Mouse (Mus musculus) MEL (cell line): Measurements from ENCODE around the gene Lrrc4. TPM values are rescaled to one million over a fixed set of nuclear protein-coding genes. Genes with fewer than 3 reads are reported as not detected.

ENCODE experiments used
- DNase-seq: peaks from one replicate; pipeline ENCODE4 v3.0.0; 2011; ENCODE audit warnings: low read depth, low spot score
- H3K27ac ChIP-seq: 2 replicates; pipeline ENCODE4 v1.5.1; 2012; ENCODE audit warnings: low read depth, mild to moderate bottlenecking, control low read depth, low read length, moderate library complexity; ENCODE audit not compliant: control insufficient read depth
- H3K27me3 ChIP-seq, 2 experiments: fragments of 150-350 bp in 1 of 2; sonication (generic) in 1 of 2; 2 replicates each; pipeline ENCODE4 v1.6.1; 2012; ENCODE audit warnings: low read length in 2 of 2, mild to moderate bottlenecking in 2 of 2, improper control_type of control experiment in 1 of 2, moderate library complexity in 1 of 2; ENCODE audit not compliant: insufficient read depth in 2 of 2, control insufficient read depth in 1 of 2
- H3K36me3 ChIP-seq, 2 experiments: 2 replicates each; pipeline ENCODE4 v1.6.1; 2012 to 2014; ENCODE audit warnings: low read length in 2 of 2, improper control_type of control experiment in 1 of 2, inconsistent platforms in 1 of 2, mild to moderate bottlenecking in 1 of 2; ENCODE audit not compliant: insufficient read depth in 2 of 2, control insufficient read depth in 1 of 2
- H3K4me1 ChIP-seq, 2 experiments: fragments of 150-350 bp in 1 of 2; sonication (generic) in 1 of 2; 2 replicates each; pipeline ENCODE4 v1.6.1; 2012; ENCODE audit warnings: low read length in 2 of 2, improper control_type of control experiment in 1 of 2, mild to moderate bottlenecking in 1 of 2; ENCODE audit not compliant: insufficient read depth in 2 of 2, control insufficient read depth in 1 of 2
- H3K4me3 ChIP-seq, 2 experiments: fragments of 150-350 bp in 1 of 2; sonication (generic) in 1 of 2; 2 replicates each; pipeline ENCODE4 v1.5.1; 2012; ENCODE audit warnings: low read depth in 2 of 2, low read length in 2 of 2, mild to moderate bottlenecking in 2 of 2, moderate library complexity in 2 of 2, control low read depth in 1 of 2, improper control_type of control experiment in 1 of 2; ENCODE audit not compliant: control insufficient read depth in 1 of 2, insufficient read depth in 1 of 2
- H3K79me2 ChIP-seq: 2 replicates; pipeline ENCODE4 v1.6.1; 2012; ENCODE audit warnings: mild to moderate bottlenecking, low read length, moderate library complexity; ENCODE audit not compliant: control insufficient read depth, poor library complexity, insufficient read depth
- H3K9ac ChIP-seq: 2 replicates; pipeline ENCODE4 v1.6.1; 2012; ENCODE audit warnings: low read depth, mild to moderate bottlenecking, control low read depth, low read length, moderate library complexity; ENCODE audit not compliant: control insufficient read depth, poor library complexity, severe bottlenecking
- H3K9me3 ChIP-seq: fragments of 150-350 bp; sonication (generic); replicated peaks from 2 replicates; pipeline ENCODE4 v1.6.1; 2012; ENCODE audit warnings: mild to moderate bottlenecking, low read length, improper control_type of control experiment, moderate library complexity; ENCODE audit not compliant: insufficient read depth
- BHLHE40 ChIP-seq: IDR thresholded peaks from 2 replicates; pipeline ENCODE4 v1.6.1; 2012; ENCODE audit warnings: low read depth, mild to moderate bottlenecking, inconsistent platforms, low read length, improper control_type of control experiment, borderline replicate concordance
- CHD2 ChIP-seq: IDR thresholded peaks from 2 replicates; pipeline ENCODE4 v1.6.1; 2011; ENCODE audit warnings: low read length, improper control_type of control experiment
- EP300 ChIP-seq, 2 experiments: IDR thresholded peaks; 2 replicates each; pipeline ENCODE4 v1.6.1; 2011; ENCODE audit warnings: improper control_type of control experiment in 2 of 2, low read length in 2 of 2, low read depth in 1 of 2, mild to moderate bottlenecking in 1 of 2
- HCFC1 ChIP-seq: IDR thresholded peaks from 2 replicates; pipeline ENCODE4 v1.6.1; 2012; ENCODE audit warnings: low read depth, mild to moderate bottlenecking, inconsistent platforms, low read length, improper control_type of control experiment, moderate library complexity
- JUND ChIP-seq: IDR thresholded peaks from 2 replicates; pipeline ENCODE4 v1.6.1; 2011; ENCODE audit warnings: low read depth, mild to moderate bottlenecking, improper control_type of control experiment, low read length
- MAX ChIP-seq: IDR thresholded peaks from 2 replicates; pipeline ENCODE4 v1.6.1; 2011; ENCODE audit warnings: low read length, improper control_type of control experiment
- MEF2A ChIP-seq: IDR thresholded peaks from 2 replicates; pipeline ENCODE4 v1.6.1; 2014; ENCODE audit warnings: low read depth, mild to moderate bottlenecking, inconsistent platforms, low read length, improper control_type of control experiment; ENCODE audit not compliant: poor library complexity, insufficient replicate concordance, severe bottlenecking; ENCODE audit errors: extremely low read depth
- MYC ChIP-seq: IDR thresholded peaks from 2 replicates; pipeline ENCODE4 v1.6.1; 2011; ENCODE audit warnings: low read depth, mild to moderate bottlenecking, low read length, improper control_type of control experiment, moderate library complexity
- POLR2AphosphoS5 ChIP-seq: IDR thresholded peaks from 2 replicates; pipeline ENCODE4 v1.6.1; 2012; ENCODE audit warnings: low read depth, borderline replicate concordance, mild to moderate bottlenecking, inconsistent platforms, low read length, moderate library complexity, mixed read lengths
- SMC3 ChIP-seq: IDR thresholded peaks from 2 replicates; pipeline ENCODE4 v1.6.1; 2011; ENCODE audit warnings: low read depth, low read length, improper control_type of control experiment
- TAL1 ChIP-seq: IDR thresholded peaks from 2 replicates; pipeline ENCODE4 v1.6.1; 2012; ENCODE audit warnings: mild to moderate bottlenecking, inconsistent platforms, low read length, moderate library complexity, mixed read lengths
- TBP ChIP-seq: IDR thresholded peaks from 2 replicates; pipeline ENCODE4 v1.8.0; 2011; ENCODE audit warnings: low read depth, low read length, improper control_type of control experiment
- TCF12 ChIP-seq: IDR thresholded peaks from 2 replicates; pipeline ENCODE4 v1.6.1; 2014; ENCODE audit warnings: low read depth, mild to moderate bottlenecking, inconsistent platforms, low read length, improper control_type of control experiment, moderate library complexity
- USF1 ChIP-seq: IDR thresholded peaks from 2 replicates; pipeline ENCODE4 v1.6.1; 2014; ENCODE audit warnings: low read depth, mild to moderate bottlenecking, inconsistent platforms, low read length, improper control_type of control experiment, moderate library complexity
- USF2 ChIP-seq, 2 experiments: IDR thresholded peaks; 2 replicates each; pipeline ENCODE4 v1.6.1; 2011 to 2012; ENCODE audit warnings: improper control_type of control experiment in 2 of 2, low read length in 2 of 2, borderline replicate concordance in 1 of 2, inconsistent platforms in 1 of 2, low read depth in 1 of 2, mild to moderate bottlenecking in 1 of 2; ENCODE audit not compliant: insufficient read depth in 1 of 2
- ZC3H11A ChIP-seq: IDR thresholded peaks from 2 replicates; pipeline ENCODE4 v1.6.1; 2012; ENCODE audit warnings: low read depth, mild to moderate bottlenecking, inconsistent platforms, low read length, improper control_type of control experiment
- ZMIZ1 ChIP-seq: IDR thresholded peaks from 2 replicates; pipeline ENCODE4 v1.6.1; 2012; ENCODE audit warnings: low read depth, mild to moderate bottlenecking, inconsistent platforms, low read length, improper control_type of control experiment, moderate library complexity
- polyA plus RNA-seq, 2 experiments: library from polyadenylated mRNA; stranded (reverse) in 1 of 2; unstranded in 1 of 2; fragments of >175 nt in 1 of 2; fragments of >200 nt in 1 of 2; gene quantifications; 2 replicates each; pipeline versions ENCODE4 v1.2.1 to v1.2.4; 2012; ENCODE audit warnings: low replicate concordance in 2 of 2, low read depth in 1 of 2; ENCODE audit not compliant: insufficient read length in 2 of 2, insufficient read depth in 1 of 2, missing spikeins in 1 of 2
- total RNA-seq: library from RNA; depleted of rRNA; stranded (reverse); fragments of 300-350 nt; gene quantifications from 2 replicates; pipeline ENCODE4 v1.2.3, GENCODE M21; 2012

Gene Lrrc4
- total and polyA plus RNA-seq, 3 experiments, result 0.07 to 0.12 TPM; not detected in 1

GRCm38 (mm10) chr6:28860450-28860849 lies 28.9 kb upstream of the Lrrc4 start:
- Histone ChIP-seq H3K27me3 (no peaks in the 10 kb centered on the region), H3K36me3 (peaks cover 3 to 21% of the 10 kb centered on the region in 2 experiments), H3K9ac (no peak overlapping the region), H3K4me1 (peaks cover 15 to 18% of the 10 kb centered on the region in 2 experiments), H3K4me3 (no peak overlapping the region), H3K27ac (no peak overlapping the region), H3K9me3 (no peaks in the 10 kb centered on the region), H3K79me2 (no peaks in the 10 kb centered on the region)
- DNase-seq, result no peak
- TF ChIP-seq HCFC1 (no peak), USF1 (no peak), TBP (no peak), MEF2A (no peak), ZMIZ1 (no peak), POLR2AphosphoS5 (no peak), TCF12 (no peak), SMC3 (no peak), ZC3H11A (no peak), TAL1 (no peak), JUND (no peak), USF2 (IDR thresholded peaks at IDR 0.05; ENCODE audit: borderline replicate concordance in 1 of 2, insufficient read depth in 1 of 2, low read depth in 1 of 2, low read length in 2 of 2) (no peak), MYC (no peak)

GRCm38 (mm10) chr6:28859094-28859493 lies 27.5 kb upstream of the Lrrc4 start:
- Histone ChIP-seq H3K4me3 (no peak overlapping the region), H3K27ac (no peak overlapping the region), H3K36me3 (peaks cover 3 to 26% of the 10 kb centered on the region in 2 experiments), H3K27me3 (no peaks in the 10 kb centered on the region), H3K9ac (no peak overlapping the region), H3K9me3 (no peaks in the 10 kb centered on the region), H3K4me1 (peaks cover 15 to 20% of the 10 kb centered on the region in 2 experiments), H3K79me2 (no peaks in the 10 kb centered on the region)
- TF ChIP-seq JUND (no peak), CHD2 (no peak), MYC (no peak), ZC3H11A (no peak), MAX (no peak), BHLHE40 (no peak), SMC3 (no peak), TBP (no peak), EP300 (IDR thresholded peaks at IDR 0.05; ENCODE audit: low read depth in 1 of 2, low read length in 2 of 2) (no peak), HCFC1 (no peak)
- DNase-seq, result no peak
